Mouse (Mus musculus) bone marrow macrophage, adult 2 months (primary cell): Measurements from ENCODE around the gene Sstr2.

Experiments used
- CTCF ChIP-seq: IDR thresholded peaks from 2 replicates; pipeline ENCODE4 v1.5.1; 2012; ENCODE audit warnings: low read depth, mild to moderate bottlenecking, low read length, moderate library complexity
- POLR2A ChIP-seq: IDR thresholded peaks from 2 replicates; pipeline ENCODE4 v1.6.1; 2012; ENCODE audit warnings: mild to moderate bottlenecking, low read depth, low read length, borderline replicate concordance

DNA sequence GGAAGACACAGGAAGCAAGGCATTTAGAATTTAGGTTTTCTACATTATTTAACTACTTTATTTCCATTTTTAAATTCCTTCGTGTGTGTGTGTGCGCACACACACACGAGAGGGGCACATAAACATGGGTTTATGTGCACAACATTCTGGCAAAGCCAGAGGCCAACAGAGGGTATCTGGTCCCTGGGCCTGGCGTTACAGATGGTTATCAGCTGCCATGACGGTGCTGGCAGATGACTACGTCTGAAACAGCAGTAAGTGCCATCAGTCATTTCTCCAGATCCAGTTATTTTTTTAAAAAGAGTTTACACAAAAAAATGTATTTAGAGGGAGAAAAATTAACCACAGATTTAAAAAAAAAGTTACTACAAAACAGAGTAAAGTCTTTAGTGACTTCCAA is 47.1 kb downstream of the Sstr2 start:
- TF ChIP-seq CTCF (no peak), POLR2A (no peak)
